Mouse (Mus musculus) spleen, adult 2 months (tissue): ENCODE results near the gene Gli1.

Experiments used
- CTCF ChIP-seq: fragments of 200-500 bp; IDR thresholded peaks from 2 replicates; pipeline ENCODE4 v1.5.1; 2011; ENCODE audit warnings: mild to moderate bottlenecking, inconsistent platforms; ENCODE audit not compliant: insufficient read depth, insufficient read length, insufficient replicate concordance; ENCODE audit errors: extremely low read depth
- POLR2A ChIP-seq: fragments of 200-500 bp; IDR thresholded peaks from 2 replicates; pipeline ENCODE4 v1.6.1; 2011; ENCODE audit warnings: low read depth, low read length, inconsistent platforms

GRCm38 (mm10) chr10:127380767-127381742, 39.3 kb upstream of the Gli1 start:
- TF ChIP-seq CTCF = no peak
- TF ChIP-seq POLR2A = no peak
